Mouse (Mus musculus): ENCODE measurements around the gene Mphosph9.
A peak's percentile ranks its signal among the peaks of the same experiment; 100 is the strongest.

Mphosph9 gene

GRCm38 (mm10) chr5:124266821-124267220 lies 61.0 kb downstream of the Mphosph9 start:
- DNase-seq (ENCODE audit: low spot score): no peak

- DNase-seq (ENCODE audit: low spot score): no peak
Observed at GRCm38 (mm10) chr5:124263246-124263645, 64.5 kb downstream of the Mphosph9 start.

- no peak for DNase-seq (ENCODE audit: low spot score)
Observed at GRCm38 (mm10) chr5:124262090-124262489, 65.7 kb downstream of the Mphosph9 start.

GRCm38 (mm10) chr5:124259133-124259532 lies 68.6 kb downstream of the Mphosph9 start:
- DNase-seq (ENCODE audit: low spot score): peak; percentile 12

- no peak for DNase-seq (ENCODE audit: low spot score)
Observed at GRCm38 (mm10) chr5:124258026-124258425, 69.7 kb downstream of the Mphosph9 start.

GRCm38 (mm10) chr5:124255141-124255540 lies 72.6 kb downstream of the Mphosph9 start:
- DNase-seq (ENCODE audit: low spot score): no peak

GRCm38 (mm10) chr5:124253555-124253954 lies 74.2 kb downstream of the Mphosph9 start:
- no peak for DNase-seq (ENCODE audit: low spot score)

GRCm38 (mm10) chr5:124252580-124253320 lies 75.0 kb downstream of the Mphosph9 start:
- no peak for DNase-seq (ENCODE audit: low spot score)

GRCm38 (mm10) chr5:124251070-124251469 lies 76.7 kb downstream of the Mphosph9 start:
- no peak for DNase-seq (ENCODE audit: low spot score)

GRCm38 (mm10) chr5:124249614-124250591 lies 77.9 kb downstream of the Mphosph9 start, which contains the start of gene Pitpnm2:
TSS of gene Pitpnm2 (minus strand) at chr5:124249760.
- DNase-seq (ENCODE audit: low spot score): peak; percentile 69

GRCm38 (mm10) chr5:124248845-124249613 lies 78.7 kb downstream of the Mphosph9 start:
- DNase-seq (ENCODE audit: low spot score): peak; percentile 60

GRCm38 (mm10) chr5:124247986-124248626 lies 79.7 kb downstream of the Mphosph9 start:
- DNase-seq (ENCODE audit: low spot score): peak; percentile 13

- peak; percentile 51 for DNase-seq (ENCODE audit: low spot score)
Observed at GRCm38 (mm10) chr5:124247296-124247695, 80.5 kb downstream of the Mphosph9 start.

GRCm38 (mm10) chr5:124244885-124245284 lies 82.9 kb downstream of the Mphosph9 start:
- DNase-seq (ENCODE audit: low spot score): no peak

GRCm38 (mm10) chr5:124244449-124244848 lies 83.3 kb downstream of the Mphosph9 start:
- no peak for DNase-seq (ENCODE audit: low spot score)

- no peak for DNase-seq (ENCODE audit: low spot score)
Observed at GRCm38 (mm10) chr5:124243236-124243901, 84.4 kb downstream of the Mphosph9 start.

- no peak for DNase-seq (ENCODE audit: low spot score)
Observed at GRCm38 (mm10) chr5:124241686-124242444, 85.9 kb downstream of the Mphosph9 start.

GRCm38 (mm10) chr5:124240841-124241685 lies 86.7 kb downstream of the Mphosph9 start:
- peak; percentile 65 for DNase-seq (ENCODE audit: low spot score)

- DNase-seq (ENCODE audit: low spot score): no peak
Observed at GRCm38 (mm10) chr5:124236180-124236579, 91.6 kb downstream of the Mphosph9 start.
